Mouse (Mus musculus) lung, adult 10 weeks (tissue): ENCODE data around the gene Pigl. TPM values are rescaled to one million over a fixed set of nuclear protein-coding genes. Genes with fewer than 3 reads are reported as not detected.

ENCODE experiments used
- polyA plus RNA-seq: library from polyadenylated mRNA; stranded (reverse); fragments of 350-450 nt; fragmentation: Illumina TruSeq; extraction: RNeasy Lipid Tissue Mini Kit (QIAGEN cat#74804); gene quantifications from one replicate; pipeline ENCODE4 v1.2.3, GENCODE M21; 2014; ENCODE audit warnings: low read depth, low replicate concordance; ENCODE audit not compliant: insufficient read depth

Gene Pigl
- polyA plus RNA-seq: 3.2 TPM

GRCm38 (mm10) chr11:62458276-62458724 lies at the start of gene Pigl, which contains the start of gene Ncor1:
Gene Pigl (plus strand): TSS chr11:62458460.
Gene Ncor1 (minus strand): TSS chr11:62458541.

GRCm38 (mm10) chr11:62539089-62539890 lies 81.0 kb downstream of the Pigl start, which contains the start of gene Cenpv:
Gene Cenpv (minus strand): TSS chr11:62539261.

GRCm38 (mm10) chr11:62550727-62551225 lies 92.5 kb downstream of the Pigl start, which contains the start of gene Ubb:
Gene Ubb (plus strand): TSS chr11:62551171.

Other genes with a start within 250 kb of the Pigl start
- gene Adora2b, start 209.5 kb upstream of the Pigl start, polyA plus RNA-seq: 9.5 TPM
- gene Zswim7, start 177.1 kb upstream of the Pigl start, polyA plus RNA-seq: 11.8 TPM
- gene Ttc19, start 177.0 kb upstream of the Pigl start, polyA plus RNA-seq: 6.7 TPM
- gene Ncor1, start 81 bp downstream of the Pigl start, polyA plus RNA-seq: 26.9 TPM
- 19.1 TPM for gene Cenpv, start 80.8 kb downstream of the Pigl start, polyA plus RNA-seq
- 1,444 TPM for gene Ubb, start 92.7 kb downstream of the Pigl start, polyA plus RNA-seq
- gene Trpv2, start 116.0 kb downstream of the Pigl start, polyA plus RNA-seq: 11.0 TPM
- gene Lrrc75a, start 190.1 kb downstream of the Pigl start, polyA plus RNA-seq: 9.8 TPM
- gene Mmgt2, start 190.2 kb downstream of the Pigl start, polyA plus RNA-seq: 14.8 TPM